Comparison of ENCODE assay signal across 7 mouse cellular contexts in the genomic region with DNA sequence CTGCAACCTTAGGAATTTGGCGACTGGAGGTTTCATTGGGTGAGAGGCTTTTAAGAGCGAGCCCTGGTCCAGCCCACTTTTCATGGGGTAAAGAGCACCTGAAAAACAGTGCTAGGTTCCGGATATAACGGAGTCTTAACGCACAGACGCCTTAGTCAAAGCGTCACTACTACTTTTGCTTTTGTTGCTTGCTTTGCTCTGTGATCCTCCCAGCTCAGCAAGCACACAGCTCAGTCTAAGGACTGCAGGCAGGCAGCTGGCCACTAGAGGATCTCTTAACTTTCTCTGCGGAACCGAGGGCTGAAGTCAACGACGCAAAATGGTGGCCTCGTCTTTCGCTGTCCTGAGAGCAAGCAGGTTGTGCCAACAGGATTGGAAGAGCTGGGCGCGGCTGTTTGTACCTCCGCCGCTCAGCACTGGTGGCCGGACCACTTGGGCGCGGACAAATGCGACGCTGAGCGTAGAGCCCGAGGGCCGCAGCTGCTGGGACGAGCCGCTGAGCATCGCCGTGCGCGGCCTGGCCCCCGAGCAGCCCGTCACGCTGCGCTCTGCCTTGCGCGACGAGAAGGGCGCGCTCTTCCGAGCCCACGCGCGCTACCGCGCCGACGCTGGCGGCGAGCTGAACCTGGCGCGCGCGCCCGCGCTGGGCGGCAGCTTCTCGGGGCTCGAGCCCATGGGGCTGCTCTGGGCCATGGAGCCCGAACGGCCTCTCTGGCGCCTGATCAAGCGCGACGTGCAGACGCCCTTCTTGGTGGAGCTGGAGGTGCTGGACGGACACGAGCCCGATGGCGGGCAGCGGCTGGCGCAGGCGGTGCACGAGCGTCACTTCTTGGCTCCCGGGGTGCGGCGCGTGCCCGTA. TPM values are rescaled to one million over a fixed set of nuclear protein-coding genes. Genes with fewer than 3 reads are reported as not detected.
DNase-seq lines count a peak whose midpoint lies in the region; ATAC-seq lines count a peak whose summit lies in the region.

A gene (plus strand): TSS at position 279 of the 859 bp plus-strand sequence.

- peak; percentile 83 for DNase-seq in adrenal gland, postnatal 14 days
- DNase-seq in embryonic facial prominence, embryonic 10.5 days (ENCODE audit: low spot score), result peak; percentile 84
- no peak for DNase-seq in gonadal fat pad, adult 2 months (ENCODE audit: low read depth)
- DNase-seq in left cerebral cortex, postnatal 36 days (ENCODE audit: low spot score in 2 of 2), result peak; percentile 81 to 83
- peak; percentile 85 for DNase-seq in midbrain, embryonic 10.5 days (ENCODE audit: low spot score)
- peak; percentile 67 to 78 for DNase-seq in right cerebral cortex, postnatal 36 days (ENCODE audit: low spot score in 2 of 2)

- peak within 1 kb of the TSS; percentile 91 for H3K9ac ChIP-seq in intestine, embryonic 16.5 days (ENCODE audit: low read depth, low read length)

- H3K4me3 ChIP-seq in embryonic facial prominence, embryonic 10.5 days, result peak within 1 kb of the TSS; percentile 70
- peak within 1 kb of the TSS; percentile 69 for H3K4me3 ChIP-seq in intestine, embryonic 16.5 days (ENCODE audit: low read length)
- peak within 1 kb of the TSS; percentile 67 for H3K4me3 ChIP-seq in midbrain, embryonic 10.5 days

- no peaks in the 10 kb centered on the region for H3K27me3 ChIP-seq in embryonic facial prominence, embryonic 10.5 days (replicated peaks; ENCODE audit: low read depth, poor library complexity, severe bottlenecking)
- H3K27me3 ChIP-seq in intestine, embryonic 16.5 days (replicated peaks; ENCODE audit: control insufficient read depth, insufficient read depth, low read length), result no peaks in the 10 kb centered on the region
- 0 out of 2 replicates have a peak, but pooled peaks cover 5% of the 10 kb centered on the region for H3K27me3 ChIP-seq in midbrain, embryonic 10.5 days (ENCODE audit: low read depth, poor library complexity, severe bottlenecking)

- H3K4me1 ChIP-seq in embryonic facial prominence, embryonic 10.5 days, result peaks cover 11% of the 10 kb centered on the region
- H3K4me1 ChIP-seq in intestine, embryonic 16.5 days (ENCODE audit: control insufficient read depth, insufficient read depth, low read length), result peaks cover 8% of the 10 kb centered on the region
- H3K4me1 ChIP-seq in midbrain, embryonic 10.5 days, result peaks cover 22% of the 10 kb centered on the region

- ATAC-seq in intestine, embryonic 16.5 days, result peak; percentile 89

- under 1% methylated on average over 80 of the region's 80 CpGs for WGBS in embryonic facial prominence, embryonic 10.5 days
- WGBS in intestine, embryonic 16.5 days, result under 1% methylated on average over 80 of the region's 80 CpGs
- 1% methylated on average over 80 of the region's 80 CpGs for WGBS in midbrain, embryonic 10.5 days

- peak within 1 kb of the TSS; percentile 63 for H3K4me2 ChIP-seq in intestine, embryonic 16.5 days (ENCODE audit: low read depth, low read length)

- H3K9me3 ChIP-seq in embryonic facial prominence, embryonic 10.5 days, result no peaks in the 10 kb centered on the region
- no peaks in the 10 kb centered on the region for H3K9me3 ChIP-seq in intestine, embryonic 16.5 days (ENCODE audit: control insufficient read depth, low read length)
- H3K9me3 ChIP-seq in midbrain, embryonic 10.5 days (replicated peaks), result no peaks in the 10 kb centered on the region

- peaks cover 3% of the 10 kb centered on the region for H3K36me3 ChIP-seq in embryonic facial prominence, embryonic 10.5 days (replicated peaks)
- H3K36me3 ChIP-seq in intestine, embryonic 16.5 days (ENCODE audit: control insufficient read depth, insufficient read depth, low read length), result no peaks in the 10 kb centered on the region
- H3K36me3 ChIP-seq in midbrain, embryonic 10.5 days, result peaks cover 11% of the 10 kb centered on the region

- intact Hi-C loops in left cerebral cortex, postnatal 36 days (cut with DNase I), result loop anchor here (5.0 kb wide), 1 partner anchor 44 kb away; no protein-coding TSS in a partner anchor

- H3K27ac ChIP-seq in embryonic facial prominence, embryonic 10.5 days (replicated peaks), result peak within 1 kb of the TSS; percentile 91
- H3K27ac ChIP-seq in intestine, embryonic 16.5 days (ENCODE audit: low read length), result peak within 1 kb of the TSS; percentile 96
- H3K27ac ChIP-seq in midbrain, embryonic 10.5 days (replicated peaks), result peak within 1 kb of the TSS; percentile 92

RNA-seq across cellular contexts. Expression of the gene that starts here (rescaled TPM):
- 31.7 and 39.1 TPM in 2 replicates for total RNA-seq in adrenal gland, postnatal 14 days (2021)
- polyA plus RNA-seq in embryonic facial prominence, embryonic 10.5 days (2016; fragmentation: Nextera tagmentation; extraction: Ambion mirVana), result 18.9 and 19.1 TPM in 2 replicates
- polyA plus RNA-seq in gonadal fat pad, adult 2 months (2012; rRNA removed), result 11.6 and 17.6 TPM in 2 replicates
- polyA plus RNA-seq in intestine, embryonic 16.5 days (2015; fragmentation: Nextera tagmentation; extraction: Ambion mirVana), result 35.3 and 39.5 TPM in 2 replicates
- 10 to 100 TPM; 10.7 TPM for total RNA-seq in left cerebral cortex, postnatal 36 days (2021)
- 20.1 and 21.1 TPM in 2 replicates for polyA plus RNA-seq in midbrain, embryonic 10.5 days (2016; fragmentation: Nextera tagmentation; extraction: Ambion mirVana)
